Mouse (Mus musculus) stomach, postnatal 0 days (tissue): ENCODE data around the gene Gabpb2. TPM values are rescaled to one million over a fixed set of nuclear protein-coding genes. Genes with fewer than 3 reads are reported as not detected.

Source experiments
- ATAC-seq: fragments of 200-750 bp; cut with Nextera tagmentation; 2 replicates; pipeline ENCODE4 v1.8.0; 2017; ENCODE audit not compliant: low FRiP score, low TSS enrichment
- DNase-seq: peaks from one replicate; pipeline ENCODE4 v3.0.0-alpha.2; 2016; ENCODE audit warnings: low spot score
- H3K27ac ChIP-seq: fragments of 300-500 bp; sonication (generic); replicated peaks from 2 replicates; pipeline ENCODE4 v1.5.1; 2014; ENCODE audit warnings: mild to moderate bottlenecking, control low read depth
- H3K27me3 ChIP-seq: fragments of 300-500 bp; sonication (generic); 2 replicates; pipeline ENCODE4 v1.6.1; 2014; ENCODE audit warnings: low read length; ENCODE audit not compliant: control insufficient read depth, insufficient read depth
- H3K36me3 ChIP-seq: fragments of 300-500 bp; sonication (generic); 2 replicates; pipeline ENCODE4 v1.6.1; 2014; ENCODE audit warnings: low read length, mixed read lengths; ENCODE audit not compliant: control insufficient read depth, insufficient read depth
- H3K4me1 ChIP-seq: fragments of 300-500 bp; sonication (generic); replicated peaks from 2 replicates; pipeline ENCODE4 v1.6.1; 2014; ENCODE audit warnings: antibody characterized with exemption; ENCODE audit not compliant: control insufficient read depth, insufficient read depth
- H3K4me2 ChIP-seq: fragments of 300-500 bp; sonication (generic); replicated peaks from 2 replicates; pipeline ENCODE4 v1.6.1; 2014; ENCODE audit warnings: low read depth, mild to moderate bottlenecking, control low read depth, moderate library complexity
- H3K4me3 ChIP-seq: fragments of 300-500 bp; sonication (generic); 2 replicates; pipeline ENCODE4 v1.5.1; 2014; ENCODE audit warnings: low read depth, low read length, control low read depth
- H3K9ac ChIP-seq: fragments of 300-500 bp; sonication (generic); 2 replicates; pipeline ENCODE4 v1.6.1; 2014; ENCODE audit warnings: mild to moderate bottlenecking, low read length, control low read depth, mixed read lengths
- H3K9me3 ChIP-seq: fragments of 300-500 bp; sonication (generic); 2 replicates; pipeline ENCODE4 v1.6.1; 2016; ENCODE audit warnings: low read length; ENCODE audit not compliant: control insufficient read depth
- CTCF ChIP-seq: IDR thresholded peaks from 2 replicates; pipeline ENCODE4 v1.5.1; 2016; ENCODE audit warnings: antibody characterized with exemption, low read depth, mild to moderate bottlenecking, moderate library complexity
- EP300 ChIP-seq: optimal IDR thresholded peaks from 2 replicates; pipeline ENCODE3; 2016; ENCODE audit warnings: antibody characterized with exemption
- WGBS: fragments of 180-500 bp; shearing (Covaris S2); extraction: QIAGEN DNeasy Blood & Tissue Kit; methylation state at CpG from one replicate; pipeline ENCODE4 v1.1.7; 2014; 5-methylcytosine and 5-hydroxymethylcytosine counted together
- polyA plus RNA-seq: library from polyadenylated mRNA; unstranded; fragments of >200 nt; fragmentation: Nextera tagmentation; extraction: Ambion mirVana; gene quantifications from 2 replicates; pipeline ENCODE4 v1.2.1, GENCODE M21; 2015

The Gabpb2 gene
- polyA plus RNA-seq, 1 experiment from 2014 or later, result 3.3 TPM

GRCm38 (mm10) chr3:95172526-95173255, 45.0 kb downstream of the Gabpb2 start:
- Histone ChIP-seq H3K9ac (0 out of 2 replicates have a peak overlapping the region, but pooled peaks have one; percentile 8), H3K9me3 (no peaks in the 10 kb centered on the region), H3K4me2 (peak overlapping the region; percentile 42; the same call in 1 of the 2 replicates), H3K27ac (no peak overlapping the region), H3K4me1 (no peaks in the 10 kb centered on the region), H3K27me3 (no peaks in the 10 kb centered on the region; the same call in 1 of the 2 replicates), H3K36me3 (peaks cover 6% of the 10 kb centered on the region; the same call in 1 of the 2 replicates), H3K4me3 (peak overlapping the region; percentile 15; the same call in 1 of the 2 replicates)
- ATAC-seq (0 out of 2 replicates have a peak, but pooled peaks have one; percentile 11), DNase-seq (peak; percentile 31)
- 45% methylated on average over 66 of the region's 84 CpGs for WGBS
- TF ChIP-seq EP300, result no peak
- TF ChIP-seq CTCF, result peak; percentile 2; the same call in 1 of the 2 replicates

GRCm38 (mm10) chr3:95171105-95171504, 46.6 kb downstream of the Gabpb2 start:
- H3K27me3 ChIP-seq, result no peaks in the 10 kb centered on the region; the same call in 1 of the 2 replicates
- H3K9me3 ChIP-seq, result no peaks in the 10 kb centered on the region
- H3K4me2 ChIP-seq, result no peak overlapping the region
- TF ChIP-seq CTCF (no peak), EP300 (no peak)
- WGBS, result 53% methylated on average over 6 of the region's 6 CpGs
- peaks cover 9% of the 10 kb centered on the region; the same call in 1 of the 2 replicates for H3K36me3 ChIP-seq
- H3K4me3 ChIP-seq, result no peak overlapping the region
- ATAC-seq (no peak), DNase-seq (no peak)
- no peak overlapping the region for H3K9ac ChIP-seq
- no peaks in the 10 kb centered on the region for H3K4me1 ChIP-seq
- no peak overlapping the region for H3K27ac ChIP-seq

- H3K27ac ChIP-seq, result no peak overlapping the region
- no peak overlapping the region for H3K9ac ChIP-seq
- H3K9me3 ChIP-seq, result no peaks in the 10 kb centered on the region
- 88% methylated on average over 10 of the region's 10 CpGs for WGBS
- ATAC-seq (no peak), DNase-seq (no peak)
- TF ChIP-seq CTCF, result no peak
- no peak for TF ChIP-seq EP300
- no peaks in the 10 kb centered on the region for H3K4me1 ChIP-seq
- no peaks in the 10 kb centered on the region; the same call in 1 of the 2 replicates for H3K27me3 ChIP-seq
- H3K36me3 ChIP-seq, result peaks cover 9% of the 10 kb centered on the region; the same call in 1 of the 2 replicates
- H3K4me2 ChIP-seq, result no peak overlapping the region
- H3K4me3 ChIP-seq, result no peak overlapping the region
Observed at GRCm38 (mm10) chr3:95169996-95170395, 47.7 kb downstream of the Gabpb2 start.

GRCm38 (mm10) chr3:95164840-95165239, 52.9 kb downstream of the Gabpb2 start:
- no peak overlapping the region for H3K4me2 ChIP-seq
- peaks cover 7% of the 10 kb centered on the region for H3K4me1 ChIP-seq
- H3K9me3 ChIP-seq, result no peaks in the 10 kb centered on the region

GRCm38 (mm10) chr3:95164256-95164550, 53.5 kb downstream of the Gabpb2 start:
- H3K36me3 ChIP-seq, result peaks cover 6% of the 10 kb centered on the region; the same call in 1 of the 2 replicates
- WGBS, result 83% methylated on average over 4 of the region's 5 CpGs
- H3K27ac ChIP-seq, result no peak overlapping the region
- H3K9me3 ChIP-seq, result no peaks in the 10 kb centered on the region
- DNase-seq, result no peak
- peaks cover 9% of the 10 kb centered on the region for H3K4me1 ChIP-seq
- no peak for ATAC-seq
- no peaks in the 10 kb centered on the region for H3K27me3 ChIP-seq
- no peak for TF ChIP-seq CTCF
- TF ChIP-seq EP300, result no peak
- H3K4me3 ChIP-seq, result no peak overlapping the region
- H3K4me2 ChIP-seq, result no peak overlapping the region
- H3K9ac ChIP-seq, result no peak overlapping the region

More at GRCm38 (mm10) chr3:95164840-95165239, 52.9 kb downstream of the Gabpb2 start:
- no peak overlapping the region for H3K27ac ChIP-seq
- DNase-seq (no peak), ATAC-seq (no peak)
- H3K36me3 ChIP-seq, result peaks cover 6% of the 10 kb centered on the region; the same call in 1 of the 2 replicates
- H3K9ac ChIP-seq, result no peak overlapping the region
- H3K4me3 ChIP-seq, result no peak overlapping the region
- TF ChIP-seq CTCF, result no peak
- no peak for TF ChIP-seq EP300
- H3K27me3 ChIP-seq, result no peaks in the 10 kb centered on the region
- WGBS, result 79% methylated on average over 5 of the region's 5 CpGs
